Mouse (Mus musculus) lung, embryonic 16.5 days (tissue): ENCODE results near the gene Trex2. TPM values are rescaled to one million over a fixed set of nuclear protein-coding genes. Genes with fewer than 3 reads are reported as not detected.

ENCODE experiments used
- ATAC-seq: fragments of 200-750 bp; cut with Nextera tagmentation; 2 replicates; pipeline ENCODE4 v1.8.0; 2017; ENCODE audit warnings: low read depth, mild to moderate bottlenecking, moderate library complexity
- H3K27ac ChIP-seq: fragments of 300-500 bp; sonication (generic); 2 replicates; pipeline ENCODE4 v1.5.1; 2014; ENCODE audit warnings: mild to moderate bottlenecking, control low read depth, low read length
- H3K27me3 ChIP-seq: fragments of 300-500 bp; sonication (generic); 2 replicates; pipeline ENCODE4 v1.6.1; 2014; ENCODE audit warnings: low read depth, low read length, mixed read lengths; ENCODE audit not compliant: control insufficient read depth, insufficient read depth
- H3K36me3 ChIP-seq: fragments of 300-500 bp; sonication (generic); 2 replicates; pipeline ENCODE4 v1.6.1; 2014; ENCODE audit warnings: low read length; ENCODE audit not compliant: control insufficient read depth, insufficient read depth
- H3K4me1 ChIP-seq: fragments of 300-500 bp; sonication (generic); replicated peaks from 2 replicates; pipeline ENCODE4 v1.6.1; 2014; ENCODE audit warnings: low read length, mixed read lengths; ENCODE audit not compliant: control insufficient read depth, insufficient read depth
- H3K4me2 ChIP-seq: fragments of 300-500 bp; sonication (generic); 2 replicates; pipeline ENCODE4 v1.6.1; 2014; ENCODE audit warnings: low read depth, low read length, control low read depth
- H3K4me3 ChIP-seq: fragments of 300-500 bp; sonication (generic); 2 replicates; pipeline ENCODE4 v1.5.1; 2014; ENCODE audit warnings: mild to moderate bottlenecking, low read length, control low read depth
- H3K9ac ChIP-seq: fragments of 300-500 bp; sonication (generic); 2 replicates; pipeline ENCODE4 v1.6.1; 2014; ENCODE audit warnings: low read length, control low read depth
- H3K9me3 ChIP-seq: fragments of 300-500 bp; sonication (generic); 2 replicates; pipeline ENCODE4 v1.6.1; 2016; ENCODE audit warnings: low read length; ENCODE audit not compliant: control insufficient read depth
- WGBS: fragments of 180-500 bp; shearing (Covaris S2); extraction: QIAGEN DNeasy Blood & Tissue Kit; methylation state at CpG from one replicate; pipeline ENCODE4 v1.1.7; 2014; 5-methylcytosine and 5-hydroxymethylcytosine counted together
- polyA plus RNA-seq: library from polyadenylated mRNA; unstranded; fragments of >200 nt; fragmentation: Nextera tagmentation; extraction: Ambion mirVana; gene quantifications from 2 replicates; pipeline ENCODE4 v1.2.1, GENCODE M21; 2015

Trex2 gene
- polyA plus RNA-seq, 1 experiment from 2014 or later, result not detected

DNA sequence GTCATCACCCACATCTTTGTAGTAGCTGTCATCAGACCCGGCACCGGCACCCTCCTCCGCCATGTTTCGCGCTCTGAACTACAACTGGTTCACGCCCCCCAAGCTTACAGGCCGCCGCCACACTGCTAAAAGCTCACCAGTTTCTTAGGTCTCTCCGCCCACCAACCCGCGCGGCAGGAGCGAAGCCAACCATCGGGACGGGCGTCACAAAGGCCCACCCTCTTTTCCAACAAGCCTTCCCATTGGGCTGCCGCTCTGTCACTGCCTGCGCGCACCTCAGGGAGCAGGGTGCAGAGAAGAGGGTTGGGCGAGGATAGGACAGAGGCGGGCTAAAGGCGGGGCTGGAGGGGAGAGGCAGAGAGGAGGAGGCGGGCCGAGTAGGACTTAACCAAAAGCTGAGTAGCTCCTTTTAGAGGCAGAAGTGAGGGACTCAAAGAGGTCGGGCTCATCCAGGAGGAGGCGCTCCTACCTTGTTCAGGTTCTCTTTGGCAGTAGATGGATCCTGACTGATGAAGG, 23.8 kb upstream of the Trex2 start, which contains the start of gene Haus7:
Gene Haus7 (minus strand): TSS at position 168 of the 516 bp plus-strand sequence.
- H3K27me3 ChIP-seq, result no peaks in the 10 kb centered on the region
- no peaks in the 10 kb centered on the region for H3K9me3 ChIP-seq
- WGBS, result 14% methylated on average over 26 of the region's 26 CpGs
- H3K4me1 ChIP-seq, result no peaks in the 10 kb centered on the region
- no peak within 1 kb of the TSS for H3K27ac ChIP-seq
- H3K4me3 ChIP-seq, result peak within 1 kb of the TSS; percentile 62
- peak within 1 kb of the TSS; percentile 67 for H3K9ac ChIP-seq
- H3K36me3 ChIP-seq, result no peaks in the 10 kb centered on the region
- peak; percentile 100 for ATAC-seq
- peak within 1 kb of the TSS; percentile 62 for H3K4me2 ChIP-seq

DNA sequence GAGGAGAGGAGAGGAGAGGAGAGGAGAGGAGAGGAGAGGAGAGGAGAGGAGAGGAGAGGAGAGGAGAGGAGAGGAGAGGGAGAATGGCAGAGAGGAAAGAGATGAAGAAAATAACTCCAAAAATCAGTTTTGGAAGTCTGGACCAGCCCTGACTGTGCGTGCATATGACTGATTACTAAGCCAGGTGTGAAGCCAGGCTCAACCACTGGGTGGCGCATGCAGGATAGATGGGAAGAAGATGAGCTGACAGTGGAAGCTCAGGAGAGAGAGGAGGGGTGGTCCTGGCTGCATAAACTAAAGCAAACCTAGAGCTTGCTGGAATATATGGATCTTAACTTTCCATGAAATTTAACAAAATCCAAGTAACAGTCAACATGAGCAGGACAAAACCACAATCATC, 16.8 kb upstream of the Trex2 start:
- ATAC-seq, result no peak
- no peak overlapping the region for H3K4me2 ChIP-seq
- 12% methylated on average over 2 of the region's 2 CpGs for WGBS
- H3K27ac ChIP-seq, result no peak overlapping the region
- no peak overlapping the region for H3K9ac ChIP-seq
- H3K27me3 ChIP-seq, result no peaks in the 10 kb centered on the region
- H3K36me3 ChIP-seq, result no peaks in the 10 kb centered on the region
- H3K4me1 ChIP-seq, result no peaks in the 10 kb centered on the region
- no peak overlapping the region for H3K4me3 ChIP-seq
- H3K9me3 ChIP-seq, result no peaks in the 10 kb centered on the region

DNA sequence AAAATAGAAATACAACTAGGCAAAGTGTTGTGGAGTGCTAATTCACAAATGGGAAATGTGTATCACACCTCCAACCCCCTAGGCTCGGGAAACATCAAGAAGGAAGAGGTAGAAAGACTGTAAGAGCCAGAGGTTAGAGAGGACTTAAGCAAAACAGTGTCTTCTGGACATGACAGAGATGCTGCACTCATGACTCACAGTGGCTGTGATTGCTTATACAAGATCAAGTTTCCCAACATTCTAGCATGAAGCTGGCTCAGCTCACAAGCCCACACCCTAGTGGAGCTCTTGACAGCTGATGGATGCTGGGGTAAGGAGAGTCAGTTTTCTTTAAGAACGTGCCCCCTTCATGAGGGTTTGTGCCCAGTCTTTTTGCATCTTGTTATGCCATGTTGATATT, 6.3 kb upstream of the Trex2 start:
- Histone ChIP-seq H3K4me1 (no peaks in the 10 kb centered on the region), H3K36me3 (no peaks in the 10 kb centered on the region; the same call in 1 of the 2 replicates), H3K4me3 (no peak overlapping the region), H3K9ac (no peak overlapping the region), H3K27ac (no peak overlapping the region), H3K27me3 (no peaks in the 10 kb centered on the region), H3K4me2 (no peak overlapping the region), H3K9me3 (no peaks in the 10 kb centered on the region)
- 51% methylated on average over 2 of the region's 2 CpGs for WGBS
- ATAC-seq, result no peak

DNA sequence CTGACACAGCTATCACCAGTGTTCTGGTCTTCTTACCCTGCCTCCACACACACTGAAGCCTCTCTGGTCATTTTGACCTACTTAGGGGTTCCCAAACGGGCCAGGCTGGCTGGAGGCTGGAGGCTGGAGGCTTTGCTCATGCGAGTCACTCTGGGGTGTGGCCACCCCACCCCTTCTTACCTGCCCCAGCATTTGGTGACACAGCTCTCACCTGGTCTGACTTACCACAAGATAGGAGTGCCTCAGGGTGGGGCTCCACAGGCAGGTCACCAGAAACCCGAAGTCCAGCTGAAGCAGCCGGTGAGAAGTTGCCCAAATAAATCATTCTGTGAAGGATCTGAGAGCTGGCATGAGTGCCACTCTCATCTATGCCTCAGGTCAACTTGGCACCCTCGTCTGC, 2.3 kb downstream of the Trex2 start:
- no peak overlapping the region for H3K9ac ChIP-seq
- H3K36me3 ChIP-seq, result no peaks in the 10 kb centered on the region
- no peaks in the 10 kb centered on the region for H3K27me3 ChIP-seq
- 66% methylated on average over 5 of the region's 5 CpGs for WGBS
- ATAC-seq, result no peak
- no peak overlapping the region for H3K4me3 ChIP-seq
- H3K4me2 ChIP-seq, result no peak overlapping the region
- H3K4me1 ChIP-seq, result no peaks in the 10 kb centered on the region
- H3K9me3 ChIP-seq, result no peaks in the 10 kb centered on the region
- no peak overlapping the region for H3K27ac ChIP-seq

DNA sequence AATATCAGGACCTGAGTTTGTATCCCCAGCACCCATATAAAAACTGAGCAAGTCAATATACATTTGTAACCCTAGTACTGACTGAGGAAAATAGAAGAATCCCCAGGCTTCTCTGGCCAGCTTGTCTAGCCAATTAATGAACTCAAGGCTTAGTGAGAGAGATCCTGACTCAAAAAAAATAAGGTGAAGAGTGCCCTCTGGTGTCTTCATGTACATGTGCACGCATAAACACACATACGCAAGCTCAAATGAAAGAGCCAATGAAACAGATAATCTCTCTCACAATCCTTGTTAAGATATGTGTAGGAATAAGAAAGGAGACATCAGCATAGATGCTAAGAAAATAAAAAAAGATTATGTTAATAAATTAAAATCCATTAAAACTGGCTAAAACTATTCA, 5.1 kb downstream of the Trex2 start:
- Histone ChIP-seq H3K27me3 (no peaks in the 10 kb centered on the region), H3K9ac (no peak overlapping the region), H3K9me3 (no peaks in the 10 kb centered on the region), H3K27ac (no peak overlapping the region), H3K4me2 (no peak overlapping the region), H3K4me1 (no peaks in the 10 kb centered on the region), H3K36me3 (no peaks in the 10 kb centered on the region), H3K4me3 (no peak overlapping the region)
- ATAC-seq, result no peak
- WGBS, result 66% methylated on average over 2 of the region's 2 CpGs

DNA sequence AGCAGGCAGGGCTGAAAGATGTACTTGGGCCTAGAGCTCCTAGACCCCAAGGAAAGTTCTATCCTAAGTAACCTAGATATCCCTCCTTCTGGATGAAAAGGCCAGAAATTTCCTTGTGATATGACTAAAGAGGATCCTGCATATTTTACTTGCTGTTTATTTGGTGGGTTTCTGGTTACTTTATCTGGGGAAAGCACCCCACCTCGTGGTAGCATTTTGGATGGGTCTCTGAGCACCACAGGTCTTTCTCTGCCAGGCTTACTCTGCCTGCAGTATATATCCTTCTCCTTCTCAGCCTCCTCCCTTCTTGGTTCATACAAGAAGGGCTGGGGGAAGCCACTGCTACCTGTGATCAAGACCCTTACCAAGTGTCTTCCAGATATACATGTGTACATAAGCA, 22.4 kb downstream of the Trex2 start:
- ATAC-seq, result no peak

DNA sequence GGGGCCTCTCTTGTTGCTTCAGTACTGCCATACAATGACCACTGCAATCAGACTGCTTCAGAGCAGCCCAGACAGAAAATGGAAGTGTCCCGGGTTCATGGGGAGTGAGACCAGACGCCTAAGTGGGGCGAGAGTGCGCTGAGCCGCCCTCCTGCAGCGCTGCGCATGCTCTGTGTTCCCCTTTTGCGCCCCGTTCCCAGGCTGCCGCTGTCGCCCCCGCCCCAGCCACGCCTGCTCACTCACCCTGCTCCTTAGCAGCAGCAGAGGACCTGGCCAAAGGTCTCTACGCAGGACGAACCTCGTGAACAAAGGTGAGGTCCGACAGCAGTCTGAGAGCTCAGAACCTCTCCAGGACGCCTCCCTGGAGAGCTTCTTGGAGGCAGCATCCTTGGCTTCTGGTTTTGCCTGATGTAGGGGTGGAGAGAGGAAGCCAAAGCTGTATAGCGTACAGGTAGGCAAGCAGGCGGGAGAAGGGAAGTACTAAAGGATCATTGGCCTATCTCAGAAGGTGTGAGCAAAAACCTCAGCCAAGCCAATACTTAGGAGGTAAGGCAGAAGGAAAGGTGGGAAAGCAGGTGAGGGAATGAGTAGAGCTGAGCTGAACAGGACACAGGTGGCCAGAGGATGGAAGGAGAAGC, 24.1 kb downstream of the Trex2 start, which contains the start of gene Zfp92:
Gene Zfp92 (plus strand): TSS at position 217 of the 638 bp plus-strand sequence.
- H3K9ac ChIP-seq, result no peak within 1 kb of the TSS

More for the DNA sequence above, 22.4 kb downstream of the Trex2 start:
- 25% methylated on average over 1 of the region's 1 CpGs for WGBS
- no peak overlapping the region for H3K27ac ChIP-seq
- H3K4me3 ChIP-seq, result no peak overlapping the region
- H3K4me2 ChIP-seq, result no peak overlapping the region
- H3K36me3 ChIP-seq, result no peaks in the 10 kb centered on the region
- no peak overlapping the region for H3K9ac ChIP-seq
- no peaks in the 10 kb centered on the region for H3K9me3 ChIP-seq
- H3K27me3 ChIP-seq, result peaks cover 3% of the 10 kb centered on the region
- H3K4me1 ChIP-seq, result no peaks in the 10 kb centered on the region

DNA sequence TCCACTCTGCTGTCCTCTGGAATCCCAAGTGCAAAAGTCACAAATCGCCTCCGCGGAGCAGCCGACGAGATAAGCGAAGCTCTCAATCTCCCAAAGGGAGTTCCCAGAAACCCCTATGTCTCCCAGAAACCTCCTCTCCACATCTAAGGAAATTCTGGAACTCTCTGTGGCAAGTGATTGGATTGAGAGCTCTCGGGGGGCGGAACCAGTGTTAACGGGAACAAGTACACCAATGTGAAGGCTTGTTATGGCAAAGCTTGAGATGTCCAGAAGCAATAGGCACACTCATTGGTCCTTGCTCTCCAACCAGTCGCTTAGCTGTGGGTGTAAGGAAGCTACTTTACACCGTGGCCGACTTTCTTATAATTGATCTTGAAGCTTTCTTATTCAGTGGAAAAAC, 33.5 kb downstream of the Trex2 start:
- Histone ChIP-seq H3K9me3 (no peaks in the 10 kb centered on the region), H3K27me3 (no peaks in the 10 kb centered on the region; the same call in 1 of the 2 replicates), H3K9ac (no peak overlapping the region), H3K4me3 (no peak overlapping the region), H3K36me3 (no peaks in the 10 kb centered on the region), H3K27ac (no peak overlapping the region), H3K4me2 (no peak overlapping the region), H3K4me1 (no peaks in the 10 kb centered on the region)
- no peak for ATAC-seq
- WGBS, result 89% methylated on average over 12 of the region's 12 CpGs

More for the DNA sequence above, 24.1 kb downstream of the Trex2 start, which contains the start of gene Zfp92:
- H3K4me1 ChIP-seq, result no peaks in the 10 kb centered on the region
- H3K4me3 ChIP-seq, result peak within 1 kb of the TSS; percentile 30
- peaks cover 3% of the 10 kb centered on the region for H3K27me3 ChIP-seq
- no peak for ATAC-seq
- peak within 1 kb of the TSS; percentile 47 for H3K4me2 ChIP-seq
- 13% methylated on average over 20 of the region's 20 CpGs for WGBS
- no peak within 1 kb of the TSS for H3K27ac ChIP-seq
- H3K36me3 ChIP-seq, result no peaks in the 10 kb centered on the region
- H3K9me3 ChIP-seq, result no peaks in the 10 kb centered on the region

DNA sequence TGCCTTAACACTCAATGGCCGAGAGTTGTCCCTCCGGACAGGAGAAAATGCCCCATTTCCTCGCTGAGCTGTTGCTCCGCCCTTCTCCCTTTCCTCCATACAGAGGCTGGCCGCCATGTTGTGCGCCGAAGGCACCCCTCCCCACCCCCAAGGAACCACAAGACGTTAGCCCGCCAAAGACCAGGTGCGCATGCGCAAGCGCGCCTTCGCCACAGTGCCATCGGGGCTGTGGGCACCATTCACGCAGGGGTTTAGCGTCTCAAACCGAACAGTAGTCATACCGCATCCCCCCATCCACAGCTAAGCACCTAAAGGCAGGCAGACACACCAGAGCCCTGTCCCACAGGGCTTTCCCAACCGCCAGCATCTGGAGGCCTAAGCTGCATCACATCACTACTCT, 34.2 kb downstream of the Trex2 start:
- Histone ChIP-seq H3K9ac (no peak overlapping the region), H3K9me3 (no peaks in the 10 kb centered on the region), H3K27ac (no peak overlapping the region), H3K4me2 (no peak overlapping the region), H3K4me1 (no peaks in the 10 kb centered on the region), H3K27me3 (no peaks in the 10 kb centered on the region; the same call in 1 of the 2 replicates), H3K36me3 (no peaks in the 10 kb centered on the region), H3K4me3 (no peak overlapping the region)
- 86% methylated on average over 19 of the region's 20 CpGs for WGBS
- ATAC-seq, result no peak
